Mouse (Mus musculus) erythroblast, embryonic 14.5 days (primary cell): ENCODE data around the gene Tmem163. TPM values are rescaled to one million over a fixed set of nuclear protein-coding genes. Genes with fewer than 3 reads are reported as not detected.

Experiments used
- H3K27me3 ChIP-seq: 2 replicates; pipeline ENCODE4 v1.6.1; 2012; ENCODE audit warnings: inconsistent platforms; ENCODE audit not compliant: control insufficient read depth
- H3K36me3 ChIP-seq: 2 replicates; pipeline ENCODE4 v1.6.1; 2012; ENCODE audit warnings: mild to moderate bottlenecking, inconsistent platforms; ENCODE audit not compliant: control insufficient read depth
- H3K4me1 ChIP-seq: 2 replicates; pipeline ENCODE4 v1.6.1; 2012; ENCODE audit warnings: inconsistent platforms; ENCODE audit not compliant: control insufficient read depth
- H3K4me3 ChIP-seq: replicated peaks from 2 replicates; pipeline ENCODE3; 2012; ENCODE audit warnings: moderate library complexity, mild to moderate bottlenecking, inconsistent platforms
- H3K9me3 ChIP-seq: 2 replicates; pipeline ENCODE4 v1.6.1; 2012; ENCODE audit warnings: low read length, inconsistent platforms, mixed read lengths; ENCODE audit not compliant: control insufficient read depth
- GATA1 ChIP-seq: IDR thresholded peaks from 2 replicates; pipeline ENCODE4 v1.6.1; 2012; ENCODE audit warnings: low read length, inconsistent platforms, mixed read lengths
- TAL1 ChIP-seq: IDR thresholded peaks from 3 replicates; pipeline ENCODE4 v1.6.1; 2012; ENCODE audit warnings: low read length, inconsistent platforms, mixed read lengths
- polyA plus RNA-seq: library from polyadenylated mRNA; stranded (reverse); fragments of >175 nt; gene quantifications from 2 replicates; pipeline ENCODE4 v1.2.3, GENCODE M21; 2012

The Tmem163 gene
- polyA plus RNA-seq, 1 experiment = not detected

DNA sequence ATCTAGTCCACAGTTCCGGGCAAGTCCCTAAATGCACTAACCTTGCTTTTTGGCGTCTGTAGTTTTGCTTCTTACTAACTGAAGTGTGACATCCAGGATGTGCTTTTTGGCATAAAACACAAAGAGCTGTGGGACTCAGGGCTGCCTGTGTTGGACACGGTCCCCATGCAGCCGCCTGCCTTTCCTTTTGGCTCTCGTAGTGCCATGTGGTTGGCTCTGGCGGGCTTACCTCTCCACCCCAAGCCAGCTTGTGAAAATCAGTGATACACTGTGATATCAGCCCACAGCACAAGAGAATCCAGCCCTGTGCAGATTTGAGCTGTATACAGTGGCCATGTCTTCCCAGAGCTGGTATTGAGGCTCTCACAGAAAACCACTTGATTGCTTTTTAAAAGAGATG, 60.3 kb downstream of the Tmem163 start:
- Histone ChIP-seq H3K27me3 (no peaks in the 10 kb centered on the region), H3K36me3 (no peaks in the 10 kb centered on the region), H3K4me3 (no peak overlapping the region), H3K9me3 (no peaks in the 10 kb centered on the region), H3K4me1 (no peaks in the 10 kb centered on the region)
- TF ChIP-seq GATA1 (no peak), TAL1 (no peak)

DNA sequence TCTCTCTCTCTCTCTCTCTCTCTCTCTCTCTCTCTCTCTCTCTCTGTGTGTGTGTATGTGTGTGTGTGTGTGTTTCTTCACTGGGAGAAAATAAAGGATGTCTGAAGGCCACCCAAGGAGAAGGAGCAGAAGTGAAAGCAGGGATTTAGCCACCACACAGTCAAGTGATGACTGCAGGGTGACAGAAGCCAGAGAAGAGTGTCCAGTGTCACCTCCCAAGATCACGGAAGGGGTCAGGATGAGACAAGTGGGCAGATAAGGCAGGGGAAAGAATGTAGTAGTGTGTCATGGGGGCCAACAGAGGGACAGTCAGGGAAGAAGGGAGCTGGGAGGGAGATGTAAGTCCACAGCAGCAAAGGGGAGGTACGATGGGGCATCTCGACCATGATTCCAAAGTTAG, 69.0 kb downstream of the Tmem163 start:
- no peaks in the 10 kb centered on the region for H3K9me3 ChIP-seq
- TF ChIP-seq GATA1 (no peak), TAL1 (no peak)
- no peak overlapping the region for H3K4me3 ChIP-seq
- no peaks in the 10 kb centered on the region for H3K4me1 ChIP-seq
- no peaks in the 10 kb centered on the region for H3K36me3 ChIP-seq
- no peaks in the 10 kb centered on the region for H3K27me3 ChIP-seq

DNA sequence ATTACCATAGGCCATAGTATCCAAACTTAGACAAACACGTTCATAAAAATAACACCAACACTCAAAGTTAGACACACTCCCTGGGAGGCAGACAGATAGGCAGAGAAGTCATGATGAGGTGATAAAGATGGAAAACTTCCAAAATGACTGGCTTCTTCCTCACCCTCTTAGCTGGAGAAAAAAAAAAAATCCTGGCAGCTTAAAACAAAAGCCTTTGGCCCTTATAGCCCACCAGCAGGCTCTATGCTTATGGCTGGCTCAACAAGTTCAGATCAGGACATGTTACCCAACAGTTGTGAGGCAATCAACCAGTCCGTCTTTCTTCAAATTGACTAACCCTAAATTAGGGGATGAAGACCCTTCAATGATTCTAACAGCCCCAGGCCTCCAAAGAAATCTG, 69.5 kb downstream of the Tmem163 start:
- Histone ChIP-seq H3K4me3 (no peak overlapping the region), H3K36me3 (no peaks in the 10 kb centered on the region), H3K9me3 (no peaks in the 10 kb centered on the region), H3K4me1 (no peaks in the 10 kb centered on the region), H3K27me3 (no peaks in the 10 kb centered on the region)
- no peak for TF ChIP-seq TAL1
- TF ChIP-seq GATA1 = no peak

DNA sequence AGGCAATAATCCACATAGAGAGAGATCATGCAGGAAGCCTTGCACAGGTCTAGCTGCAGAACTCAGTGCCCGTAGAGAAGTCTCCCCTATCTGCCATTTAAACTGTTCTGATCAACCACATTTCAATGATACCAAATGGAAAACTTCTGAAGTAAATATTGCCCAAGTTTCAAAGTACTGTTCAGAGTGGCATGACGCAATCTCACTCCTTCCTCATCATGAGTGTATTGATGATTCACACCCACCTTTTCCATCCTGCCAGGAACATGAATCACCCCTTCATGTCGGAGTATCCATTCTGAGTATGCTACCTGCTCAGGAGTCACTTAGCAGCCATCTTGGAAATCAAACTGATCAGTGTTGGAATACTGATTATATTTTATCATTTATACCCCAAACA, 71.0 kb downstream of the Tmem163 start:
- no peak overlapping the region for H3K4me3 ChIP-seq
- no peaks in the 10 kb centered on the region for H3K4me1 ChIP-seq
- TF ChIP-seq GATA1 = no peak
- TF ChIP-seq TAL1 = no peak

DNA sequence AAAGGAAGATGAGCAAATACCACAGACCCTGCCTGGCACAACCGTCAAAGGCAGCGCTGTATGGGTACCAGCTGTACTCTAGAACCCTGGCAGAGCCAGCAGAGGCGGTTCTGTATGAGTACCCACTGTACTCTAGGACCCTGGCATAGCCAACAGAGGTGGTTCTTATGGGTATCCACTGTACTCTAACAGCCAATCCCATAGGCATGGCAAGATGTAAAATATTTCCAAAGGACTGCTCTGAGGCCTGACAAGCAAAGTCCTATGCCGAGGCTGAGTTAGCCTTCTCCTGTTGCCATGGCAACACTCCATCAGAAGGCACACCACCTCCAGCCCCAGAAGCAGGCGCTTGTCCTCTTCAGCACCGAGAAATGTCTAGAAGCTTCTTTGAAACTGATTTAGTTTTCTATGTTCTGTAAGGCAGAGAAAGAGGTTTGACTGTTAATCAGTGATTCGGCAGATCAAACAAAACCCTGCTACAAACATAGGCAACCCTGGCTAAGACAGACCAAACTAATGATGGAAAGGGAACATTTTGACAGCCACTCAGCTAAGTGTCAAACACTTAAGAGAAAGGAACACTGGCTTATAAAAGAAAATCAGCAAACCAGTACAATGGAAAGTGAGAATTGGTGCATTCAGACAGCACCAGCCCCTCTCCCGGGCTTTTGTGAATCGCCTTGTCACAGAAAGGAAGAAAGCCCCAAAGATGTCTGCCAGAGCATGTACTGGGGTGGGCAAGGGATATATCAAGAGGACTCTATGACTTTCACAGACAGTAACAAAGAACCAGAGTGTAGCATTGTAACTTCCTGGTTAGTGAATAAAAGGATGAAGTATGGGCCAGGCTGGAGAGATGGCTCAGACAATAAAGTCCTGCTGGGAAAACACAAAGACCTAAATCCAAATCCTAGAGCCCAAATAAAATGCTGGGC, 75.4 kb downstream of the Tmem163 start:
- Histone ChIP-seq H3K9me3 (no peaks in the 10 kb centered on the region), H3K4me3 (no peak overlapping the region), H3K36me3 (no peaks in the 10 kb centered on the region), H3K27me3 (no peaks in the 10 kb centered on the region), H3K4me1 (no peaks in the 10 kb centered on the region)
- TF ChIP-seq TAL1 (no peak), GATA1 (no peak)

More for the DNA sequence above, 71.0 kb downstream of the Tmem163 start:
- H3K27me3 ChIP-seq = no peaks in the 10 kb centered on the region
- H3K36me3 ChIP-seq = no peaks in the 10 kb centered on the region
- H3K9me3 ChIP-seq = no peaks in the 10 kb centered on the region

DNA sequence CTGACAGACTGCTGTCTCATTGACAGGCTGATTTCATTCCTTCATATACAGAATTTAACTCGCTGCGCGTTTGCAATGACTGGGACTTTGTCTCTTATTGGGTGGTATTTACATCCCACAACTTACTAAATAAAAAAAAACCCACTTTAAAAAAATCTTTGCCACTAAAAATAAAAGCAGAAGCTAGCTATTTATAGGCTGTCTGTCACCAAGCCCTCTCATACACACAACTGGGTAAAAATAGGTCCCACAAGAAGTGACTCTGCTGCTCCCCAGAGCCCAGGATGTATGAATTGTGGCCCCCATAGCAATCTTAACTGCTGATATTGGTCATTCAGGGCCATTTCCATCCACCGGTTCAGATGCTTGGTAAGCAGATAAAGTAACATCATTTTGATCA, 83.2 kb downstream of the Tmem163 start:
- no peak for TF ChIP-seq GATA1
- TF ChIP-seq TAL1 = no peak
- Histone ChIP-seq H3K4me3 (no peak overlapping the region), H3K9me3 (no peaks in the 10 kb centered on the region), H3K4me1 (no peaks in the 10 kb centered on the region), H3K27me3 (no peaks in the 10 kb centered on the region), H3K36me3 (no peaks in the 10 kb centered on the region)

DNA sequence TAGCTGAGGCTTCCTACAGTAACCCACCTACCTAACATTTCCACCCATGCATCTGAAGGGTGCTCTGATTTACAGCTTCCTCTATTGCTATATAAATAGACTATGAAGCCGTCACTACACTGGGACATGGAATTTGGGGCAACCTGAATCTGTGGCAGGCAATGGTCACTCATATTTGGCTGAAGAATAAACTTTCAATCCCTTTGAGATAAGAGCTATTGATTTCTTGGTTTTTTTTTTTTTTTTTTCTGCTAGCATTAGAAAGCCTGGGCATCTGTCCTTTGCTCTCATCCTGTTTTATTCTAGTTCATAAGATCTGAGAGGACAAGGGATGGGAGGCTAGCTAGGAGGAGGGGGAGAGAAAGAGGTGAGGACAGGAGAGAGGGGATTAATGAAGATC, 83.6 kb downstream of the Tmem163 start:
- H3K36me3 ChIP-seq = no peaks in the 10 kb centered on the region
- no peaks in the 10 kb centered on the region for H3K27me3 ChIP-seq
- H3K9me3 ChIP-seq = no peaks in the 10 kb centered on the region
- no peak for TF ChIP-seq TAL1
- no peak for TF ChIP-seq GATA1
- no peaks in the 10 kb centered on the region for H3K4me1 ChIP-seq
- no peak overlapping the region for H3K4me3 ChIP-seq

DNA sequence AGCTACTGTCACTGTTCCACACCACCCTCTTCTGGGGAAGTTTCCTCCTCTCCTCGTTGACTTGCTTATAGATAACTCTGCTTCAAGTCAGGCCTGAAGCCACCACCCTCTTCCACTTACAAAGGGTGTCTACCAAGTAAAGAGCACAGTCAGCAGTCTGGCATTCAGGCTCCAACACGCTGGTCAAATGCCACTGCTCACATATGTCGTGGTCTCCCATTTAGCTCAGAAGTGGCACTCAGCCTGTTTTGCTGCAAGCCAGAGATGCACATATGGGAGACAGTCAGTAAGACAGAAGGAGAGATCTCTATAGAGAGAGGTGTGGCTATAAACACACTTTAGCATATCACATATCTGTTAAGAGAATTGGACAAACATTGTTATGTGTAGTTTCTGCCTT, 89.8 kb downstream of the Tmem163 start:
- H3K9me3 ChIP-seq = no peaks in the 10 kb centered on the region
- H3K36me3 ChIP-seq = no peaks in the 10 kb centered on the region
- H3K4me1 ChIP-seq = no peaks in the 10 kb centered on the region
- no peaks in the 10 kb centered on the region for H3K27me3 ChIP-seq
- H3K4me3 ChIP-seq = no peak overlapping the region
- TF ChIP-seq GATA1 (no peak), TAL1 (no peak)

DNA sequence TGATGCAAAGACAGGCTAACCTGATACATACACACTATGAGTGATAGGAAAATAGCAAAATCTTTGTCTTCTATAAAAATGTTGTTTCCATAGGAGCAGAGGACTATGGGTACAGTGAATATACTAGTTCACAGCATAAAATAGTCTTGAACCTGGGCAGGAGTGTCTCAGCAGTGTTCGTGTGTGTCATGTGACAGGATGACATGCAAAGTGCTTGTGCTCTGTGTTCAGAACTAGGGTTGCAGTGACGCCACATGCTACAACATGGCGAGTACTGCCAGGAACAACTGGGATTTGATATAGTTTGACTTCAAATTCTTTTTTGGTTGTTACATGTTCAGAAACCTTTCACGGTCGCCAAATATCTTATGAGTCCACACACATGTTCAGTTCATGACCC, 92.3 kb downstream of the Tmem163 start:
- Histone ChIP-seq H3K36me3 (no peaks in the 10 kb centered on the region), H3K9me3 (no peaks in the 10 kb centered on the region), H3K4me3 (no peak overlapping the region), H3K27me3 (no peaks in the 10 kb centered on the region), H3K4me1 (no peaks in the 10 kb centered on the region)
- TF ChIP-seq GATA1 (no peak), TAL1 (no peak)

DNA sequence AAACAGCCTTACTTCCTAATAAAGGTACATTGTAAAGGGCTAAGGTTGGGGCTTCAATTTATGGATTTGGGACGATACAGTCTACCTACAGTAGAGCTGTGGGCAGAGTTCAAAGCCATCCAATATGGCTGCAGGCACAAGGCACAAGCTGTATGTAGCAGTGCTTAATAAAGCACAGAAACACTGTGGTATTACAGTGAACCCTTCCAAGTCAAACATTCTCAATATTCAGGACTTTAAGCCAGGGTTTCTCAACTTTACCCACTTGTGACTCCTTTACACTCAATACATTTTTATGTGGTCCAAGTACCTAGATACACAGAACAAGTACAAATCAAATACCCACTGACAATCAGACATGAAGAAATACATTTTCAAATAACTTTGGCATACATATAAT, 93.2 kb downstream of the Tmem163 start:
- no peak for TF ChIP-seq GATA1
- no peak for TF ChIP-seq TAL1

More for the DNA sequence above, 93.2 kb downstream of the Tmem163 start:
- Histone ChIP-seq H3K4me3 (no peak overlapping the region), H3K36me3 (no peaks in the 10 kb centered on the region), H3K4me1 (no peaks in the 10 kb centered on the region), H3K27me3 (no peaks in the 10 kb centered on the region), H3K9me3 (no peaks in the 10 kb centered on the region)
